Comparison of ENCODE assay signal across 10 mouse cellular contexts in the genomic region with DNA sequence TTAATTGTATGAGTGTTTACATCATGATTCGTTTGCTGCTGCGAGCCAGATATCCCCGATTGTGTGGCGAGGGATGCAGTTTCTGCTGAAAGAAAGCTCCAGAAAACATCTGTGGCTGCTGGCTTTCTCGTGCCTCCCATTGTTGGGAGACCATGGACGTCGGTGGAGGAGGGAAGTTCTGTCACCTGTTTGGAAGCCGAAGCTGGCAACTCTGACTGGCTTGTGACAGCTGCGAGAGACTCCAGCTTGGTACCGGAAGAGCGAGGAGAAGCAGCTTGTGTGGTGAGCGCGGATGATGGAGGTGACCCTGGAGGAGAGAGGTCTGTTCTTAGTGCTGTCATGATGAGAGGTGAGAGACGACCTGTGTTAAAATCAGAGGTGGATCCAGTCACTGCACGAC.
"Had no signal": no experiment of that assay in that cellular context is flagged by ENCODE, and none has a peak within 500 bp of the region (broad histone marks: within the 10 kb centered on the region; RNA-seq: fewer than 3 reads in every experiment).

No protein-coding gene starts in this region.

- H3K27ac ChIP-seq: kidney, embryonic 15.5 days; limb, embryonic 15.5 days; liver, embryonic 12.5 days; midbrain, embryonic 12.5 days; neural tube, embryonic 15.5 days had no signal

- H3K27me3 ChIP-seq: kidney, embryonic 15.5 days; midbrain, embryonic 12.5 days; neural tube, embryonic 15.5 days had no signal

- H3K4me3 ChIP-seq: kidney, embryonic 15.5 days; limb, embryonic 15.5 days; liver, embryonic 12.5 days; midbrain, embryonic 12.5 days; neural tube, embryonic 15.5 days had no signal

- DNase-seq: kidney, adult 2 months; kidney, postnatal 14 days; right cerebral cortex, postnatal 14 days; thymus, postnatal 36 days had no signal

- H3K9me3 ChIP-seq: kidney, embryonic 15.5 days; limb, embryonic 15.5 days; liver, embryonic 12.5 days; midbrain, embryonic 12.5 days; neural tube, embryonic 15.5 days had no signal

- ATAC-seq: lung, postnatal 0 days had no signal

- H3K4me2 ChIP-seq: kidney, embryonic 15.5 days; limb, embryonic 15.5 days; liver, embryonic 12.5 days; midbrain, embryonic 12.5 days; neural tube, embryonic 15.5 days had no signal

- H3K4me1 ChIP-seq: kidney, embryonic 15.5 days; liver, embryonic 12.5 days; midbrain, embryonic 12.5 days had no signal

- H3K36me3 ChIP-seq: kidney, embryonic 15.5 days; limb, embryonic 15.5 days; liver, embryonic 12.5 days; neural tube, embryonic 15.5 days had no signal

- H3K9ac ChIP-seq: kidney, embryonic 15.5 days; limb, embryonic 15.5 days; liver, embryonic 12.5 days; midbrain, embryonic 12.5 days; neural tube, embryonic 15.5 days had no signal
